Mouse (Mus musculus) G1E (cell line): ENCODE measurements at regions not wholly inside any gene's neighbourhood (a gene's known extent, or its start where the extent isn't known, plus 50 kb on each side); places are given as distances from the start of the nearest gene placed in this dataset.

ENCODE experiments used
- ATAC-seq: 2 replicates; pipeline ENCODE4 v1.8.0; 2016; ENCODE audit warnings: mild to moderate bottlenecking; ENCODE audit not compliant: insufficient number of reproducible peaks, poor library complexity, low FRiP score, severe bottlenecking; ENCODE audit errors: extremely low read depth
- DNase-seq: peaks from one replicate; pipeline ENCODE4 v3.0.0; 2012; ENCODE audit warnings: low spot score
- H3K27me3 ChIP-seq: 2 replicates; pipeline ENCODE4 v1.6.1; 2012; ENCODE audit warnings: mild to moderate bottlenecking, low read length, inconsistent platforms; ENCODE audit not compliant: insufficient read depth
- H3K36me3 ChIP-seq: replicated peaks from 2 replicates; pipeline ENCODE3; 2012; ENCODE audit warnings: mild to moderate bottlenecking, inconsistent platforms
- H3K4me1 ChIP-seq: 2 replicates; pipeline ENCODE4 v1.6.1; 2012; ENCODE audit warnings: low read depth, low read length, inconsistent platforms, mixed read lengths; ENCODE audit not compliant: insufficient read depth
- H3K4me3 ChIP-seq: 2 replicates; pipeline ENCODE4 v1.5.1; 2012; ENCODE audit warnings: low read depth, mild to moderate bottlenecking, inconsistent platforms, low read length, moderate library complexity, mixed read lengths
- H3K9me3 ChIP-seq: replicated peaks from 2 replicates; pipeline ENCODE4 v1.6.1; 2012; ENCODE audit warnings: inconsistent platforms
- CTCF ChIP-seq: IDR thresholded peaks from 2 replicates; pipeline ENCODE4 v1.5.1; 2012; ENCODE audit warnings: low read depth, low read length, inconsistent platforms, mixed read lengths
- GATA1 ChIP-seq: IDR thresholded peaks from 2 replicates; pipeline ENCODE4 v1.6.1; 2012; ENCODE audit warnings: borderline replicate concordance, low read length, inconsistent platforms, mixed read lengths
- GATA2 ChIP-seq: IDR thresholded peaks from 2 replicates; pipeline ENCODE4 v1.6.1; 2012; ENCODE audit warnings: low read depth, low read length, inconsistent platforms, borderline replicate concordance
- POLR2AphosphoS5 ChIP-seq: IDR thresholded peaks from 2 replicates; pipeline ENCODE4 v1.6.1; 2012; ENCODE audit warnings: low read depth, low read length, inconsistent platforms; ENCODE audit not compliant: insufficient replicate concordance
- TAL1 ChIP-seq: conservative IDR thresholded peaks from 2 replicates; pipeline ENCODE4 v1.6.1; 2012; ENCODE audit warnings: low read depth, low read length, inconsistent platforms, mixed read lengths

DNA sequence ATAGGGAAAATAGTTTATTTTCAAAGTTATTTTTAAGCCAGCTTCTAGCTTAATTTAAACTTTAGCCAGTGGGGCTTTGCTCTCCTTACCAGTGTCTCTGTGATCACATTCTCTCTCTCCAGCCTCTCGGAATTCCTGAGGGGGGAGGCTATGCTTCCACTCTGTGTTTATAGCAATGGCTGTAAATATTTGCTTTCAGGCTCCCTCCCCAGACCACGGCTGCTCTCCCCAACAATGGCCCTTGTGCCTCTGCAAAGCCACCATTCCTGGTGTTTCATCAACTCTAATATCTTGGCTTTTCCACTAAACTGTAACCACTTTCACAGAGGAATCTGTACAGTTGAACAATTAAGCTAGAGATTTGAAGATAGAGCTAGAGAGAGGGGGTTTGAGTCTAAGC is 300.2 kb downstream of the Cbln4 start:
- TF ChIP-seq TAL1 (no peak), POLR2AphosphoS5 (no peak), GATA2 (no peak), GATA1 (no peak), CTCF (no peak)
- no peaks in the 10 kb centered on the region for H3K27me3 ChIP-seq
- H3K4me3 ChIP-seq, result no peak overlapping the region
- no peak for DNase-seq
- H3K9me3 ChIP-seq, result peaks cover 48% of the 10 kb centered on the region
- H3K4me1 ChIP-seq, result no peaks in the 10 kb centered on the region
- no peak for ATAC-seq
- no peaks in the 10 kb centered on the region for H3K36me3 ChIP-seq

GRCm38 (mm10) chr2:171742706-171743105 is 300.6 kb downstream of the Cbln4 start:
- Histone ChIP-seq H3K36me3 (no peaks in the 10 kb centered on the region), H3K4me3 (no peak overlapping the region), H3K9me3 (peaks cover 48% of the 10 kb centered on the region), H3K4me1 (no peaks in the 10 kb centered on the region), H3K27me3 (no peaks in the 10 kb centered on the region)
- no peak for TF ChIP-seq GATA2
- no peak for TF ChIP-seq POLR2AphosphoS5
- TF ChIP-seq GATA1, result no peak
- no peak for TF ChIP-seq CTCF
- TF ChIP-seq TAL1, result no peak
- ATAC-seq (no peak), DNase-seq (no peak)

DNA sequence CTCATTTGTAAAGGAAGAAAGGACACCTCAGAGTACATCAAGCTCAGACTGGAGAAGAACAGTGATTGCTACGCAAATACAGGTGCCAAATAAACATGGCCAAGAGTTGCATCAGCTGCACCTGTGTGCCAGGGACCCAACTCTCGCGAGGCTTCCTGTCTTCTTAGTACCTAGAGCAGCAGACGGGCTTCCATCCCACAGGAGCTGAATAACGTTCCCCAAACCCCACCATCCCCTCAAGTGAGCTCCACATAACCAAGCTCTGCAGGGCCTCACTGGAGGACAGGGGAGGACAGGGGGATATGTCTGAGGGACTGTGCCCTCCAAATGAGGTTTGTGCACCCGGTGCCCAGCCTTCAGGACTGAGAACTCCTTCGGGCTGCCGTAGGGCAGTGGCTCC is 305.5 kb downstream of the Cbln4 start:
- peaks cover 62% of the 10 kb centered on the region for H3K9me3 ChIP-seq
- no peak for ATAC-seq
- DNase-seq, result no peak

DNA sequence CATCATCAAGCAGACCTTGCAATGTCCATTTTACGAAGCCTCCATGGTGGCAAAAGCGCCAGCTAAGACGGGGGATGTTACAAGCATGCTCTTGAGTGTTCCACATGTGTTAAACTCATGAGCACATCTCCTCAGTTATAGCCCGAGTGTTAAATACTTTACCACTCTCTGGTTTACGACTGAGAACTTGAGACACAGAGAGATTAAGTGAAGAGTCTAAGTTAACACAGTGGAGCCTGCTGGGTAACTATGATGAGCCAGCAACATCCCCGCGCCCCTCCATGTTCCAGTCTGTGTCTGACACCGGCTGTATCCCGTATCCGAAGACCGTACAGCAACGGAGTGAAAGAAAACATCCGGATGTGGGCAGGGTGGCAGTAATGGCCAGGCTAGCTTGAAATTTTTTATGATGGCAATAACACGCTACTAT is 308.2 kb downstream of the Cbln4 start:
- TF ChIP-seq TAL1, result no peak
- TF ChIP-seq GATA2, result no peak
- TF ChIP-seq CTCF, result no peak
- H3K36me3 ChIP-seq, result no peaks in the 10 kb centered on the region
- H3K27me3 ChIP-seq, result no peaks in the 10 kb centered on the region
- H3K4me3 ChIP-seq, result no peak overlapping the region
- no peak for ATAC-seq
- H3K9me3 ChIP-seq, result peaks cover 73% of the 10 kb centered on the region
- DNase-seq, result no peak
- H3K4me1 ChIP-seq, result no peaks in the 10 kb centered on the region

More for the DNA sequence above, 305.5 kb downstream of the Cbln4 start:
- no peaks in the 10 kb centered on the region for H3K27me3 ChIP-seq
- no peak overlapping the region for H3K4me3 ChIP-seq
- no peaks in the 10 kb centered on the region for H3K36me3 ChIP-seq
- TF ChIP-seq CTCF, result no peak
- TF ChIP-seq GATA1, result no peak
- TF ChIP-seq TAL1, result no peak
- TF ChIP-seq POLR2AphosphoS5, result no peak
- TF ChIP-seq GATA2, result no peak
- H3K4me1 ChIP-seq, result no peaks in the 10 kb centered on the region

DNA sequence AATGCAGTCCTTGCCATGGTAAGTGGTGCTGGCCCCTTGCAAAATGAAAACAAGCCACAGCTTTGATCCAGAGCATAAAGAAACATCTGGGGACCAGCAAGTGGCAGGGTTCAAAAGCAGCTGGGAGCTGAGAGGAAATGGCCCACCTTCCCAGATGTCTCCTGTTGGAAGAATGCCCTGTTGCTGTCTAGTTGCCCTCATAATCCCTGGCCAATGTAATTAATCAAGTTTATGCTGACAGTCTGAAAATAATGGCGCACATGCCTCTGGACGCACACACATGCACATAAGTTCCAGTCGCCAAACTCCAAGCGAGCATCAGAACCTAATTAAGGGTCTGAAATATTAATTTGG is 308.7 kb downstream of the Cbln4 start:
- H3K36me3 ChIP-seq, result no peaks in the 10 kb centered on the region
- no peak for DNase-seq
- H3K4me1 ChIP-seq, result no peaks in the 10 kb centered on the region
- no peak for ATAC-seq
- no peak for TF ChIP-seq CTCF
- TF ChIP-seq GATA2, result no peak
- TF ChIP-seq GATA1, result no peak
- no peak for TF ChIP-seq TAL1
- no peak for TF ChIP-seq POLR2AphosphoS5
- peaks cover 71% of the 10 kb centered on the region for H3K9me3 ChIP-seq
- H3K27me3 ChIP-seq, result no peaks in the 10 kb centered on the region
- H3K4me3 ChIP-seq, result no peak overlapping the region

GRCm38 (mm10) chr2:171733965-171734633 is 309.2 kb downstream of the Cbln4 start:
- no peak for ATAC-seq
- Histone ChIP-seq H3K4me1 (no peaks in the 10 kb centered on the region), H3K27me3 (no peaks in the 10 kb centered on the region), H3K36me3 (no peaks in the 10 kb centered on the region), H3K9me3 (peaks cover 71% of the 10 kb centered on the region), H3K4me3 (no peak overlapping the region)
- no peak for DNase-seq
- TF ChIP-seq TAL1 (no peak), CTCF (no peak), GATA1 (no peak), POLR2AphosphoS5 (no peak), GATA2 (no peak)

DNA sequence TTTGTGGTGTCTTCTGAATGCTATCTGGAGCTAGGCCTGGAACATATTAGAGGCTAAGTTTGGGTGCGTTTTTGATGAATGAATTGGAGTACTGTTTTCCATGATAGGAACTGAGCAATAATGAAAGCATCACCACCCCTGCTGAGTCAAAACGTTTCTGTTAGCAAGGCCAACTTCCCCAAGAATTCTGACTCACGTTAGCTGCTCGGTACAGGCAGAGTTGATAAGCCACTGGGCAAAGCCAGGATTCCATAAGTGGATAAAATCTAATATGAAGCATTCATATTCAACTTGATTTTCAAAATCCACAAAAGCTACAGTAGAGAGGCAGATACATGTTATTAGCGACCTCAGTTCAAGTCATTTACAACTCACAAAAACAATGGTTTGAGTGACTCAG is 324.0 kb downstream of the Cbln4 start:
- Histone ChIP-seq H3K9me3 (peaks cover 47% of the 10 kb centered on the region), H3K27me3 (no peaks in the 10 kb centered on the region), H3K4me3 (no peak overlapping the region), H3K36me3 (no peaks in the 10 kb centered on the region), H3K4me1 (no peaks in the 10 kb centered on the region)
- ATAC-seq, result no peak
- TF ChIP-seq GATA2 (no peak), CTCF (no peak), TAL1 (no peak), GATA1 (no peak), POLR2AphosphoS5 (no peak)
- no peak for DNase-seq
